Mouse (Mus musculus) testis, postnatal 10 days (tissue): Measurements from ENCODE around the gene Lrsam1.

Experiments used
- DNase-seq: peaks from one replicate; pipeline ENCODE4 v3.0.0; 2021; ENCODE audit warnings: low spot score

Gene Lrsam1

DNA sequence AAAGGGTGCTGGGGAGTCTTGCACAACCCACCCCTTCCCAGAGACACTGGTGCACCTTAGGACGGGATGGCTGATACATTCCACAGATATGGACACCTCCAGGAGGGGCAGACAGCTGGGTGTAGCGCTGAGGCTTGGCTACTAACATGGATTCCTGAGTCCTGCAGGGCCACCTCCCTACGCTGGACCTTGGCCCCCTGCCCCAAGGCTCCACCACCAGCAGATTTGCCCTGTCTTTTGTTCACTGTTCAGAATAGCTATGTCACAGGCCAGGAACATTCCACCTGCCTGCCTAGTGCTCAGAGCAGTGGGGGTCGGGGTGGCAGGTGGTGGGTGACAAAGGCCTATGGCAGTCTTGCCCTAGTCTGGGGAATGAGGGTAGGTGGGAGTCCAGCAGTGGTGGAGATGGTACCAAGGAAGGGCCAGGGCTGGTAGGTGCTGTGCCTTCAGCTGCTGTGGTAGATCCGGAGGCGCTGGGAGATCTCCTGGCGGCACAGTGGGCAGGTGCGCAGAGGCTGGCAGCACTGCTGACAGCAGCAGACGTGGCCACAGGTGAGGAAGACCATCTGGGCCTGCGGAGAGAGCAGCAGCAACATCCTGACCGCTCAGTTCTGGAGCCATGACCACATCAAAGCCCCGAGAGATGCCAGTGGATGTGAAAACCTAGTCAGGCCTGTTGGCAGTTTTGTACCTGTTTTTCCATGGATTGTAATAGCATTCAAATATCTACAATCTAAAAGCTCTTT, 34.9 kb downstream of the Lrsam1 start:
- DNase-seq = no peak

DNA sequence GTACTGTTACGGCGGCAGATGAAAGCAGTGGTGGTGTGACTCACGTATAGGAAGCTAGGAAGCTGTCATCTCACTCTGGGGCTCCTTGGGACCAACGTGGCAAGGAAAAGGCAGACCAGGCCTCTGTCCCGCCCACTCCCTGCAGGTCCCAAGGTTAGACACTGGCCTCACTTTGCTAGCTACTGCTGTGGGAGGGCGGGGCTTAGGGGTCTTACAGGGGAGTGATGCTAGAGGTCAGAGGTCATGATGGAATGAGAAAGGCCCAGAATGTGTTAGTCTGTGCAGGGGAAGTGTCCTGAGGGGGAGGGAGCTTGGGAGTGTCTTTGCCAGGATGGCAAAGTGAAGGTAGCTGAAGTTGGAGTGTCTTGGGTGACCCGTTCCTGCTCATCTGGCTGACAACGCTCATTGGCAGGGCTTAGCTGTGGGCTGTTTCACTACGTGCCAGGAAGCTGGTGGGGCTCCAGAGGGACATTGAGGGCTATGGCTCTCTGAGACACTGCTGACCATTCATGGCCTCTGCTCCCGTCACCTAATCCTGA, 37.0 kb downstream of the Lrsam1 start:
- DNase-seq = no peak

DNA sequence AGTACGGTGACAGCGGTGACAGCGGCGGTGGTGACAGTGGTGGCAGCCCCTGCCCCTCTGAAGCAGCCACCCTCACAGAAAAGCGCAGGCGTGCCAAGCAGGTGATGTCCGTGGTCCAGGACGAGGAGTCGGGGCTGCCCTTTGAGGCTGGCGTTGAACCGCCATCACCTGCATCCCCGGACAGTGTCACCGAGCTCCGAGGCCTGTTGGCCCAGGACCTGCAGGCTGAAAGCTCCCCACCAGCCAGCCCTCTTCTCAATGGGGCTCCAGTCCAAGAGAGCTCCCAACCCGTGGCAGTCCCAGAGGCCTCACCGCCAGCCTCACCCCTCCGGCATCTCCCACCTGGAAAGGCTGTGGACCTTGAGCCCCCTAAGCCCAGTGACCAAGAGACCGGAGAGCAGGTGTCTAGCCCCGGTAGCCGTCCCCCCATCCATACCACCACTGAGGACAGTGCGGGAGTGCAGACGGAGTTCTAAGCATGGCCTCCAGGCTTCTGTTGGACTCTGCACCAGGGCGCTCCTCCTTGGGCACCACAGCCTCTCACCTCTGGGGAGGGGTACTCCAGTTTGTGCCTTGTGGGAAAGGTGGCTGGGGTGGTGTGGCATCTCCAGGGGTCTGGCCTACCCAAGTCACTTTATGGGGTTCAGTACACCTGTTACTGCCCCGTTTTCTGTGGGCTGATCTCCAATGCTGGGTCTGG, 37.7 kb downstream of the Lrsam1 start:
- no peak for DNase-seq

GRCm38 (mm10) chr2:32922564-32922963, 38.9 kb downstream of the Lrsam1 start:
- no peak for DNase-seq

GRCm38 (mm10) chr2:32921801-32922380, 39.5 kb downstream of the Lrsam1 start:
- DNase-seq = no peak

DNA sequence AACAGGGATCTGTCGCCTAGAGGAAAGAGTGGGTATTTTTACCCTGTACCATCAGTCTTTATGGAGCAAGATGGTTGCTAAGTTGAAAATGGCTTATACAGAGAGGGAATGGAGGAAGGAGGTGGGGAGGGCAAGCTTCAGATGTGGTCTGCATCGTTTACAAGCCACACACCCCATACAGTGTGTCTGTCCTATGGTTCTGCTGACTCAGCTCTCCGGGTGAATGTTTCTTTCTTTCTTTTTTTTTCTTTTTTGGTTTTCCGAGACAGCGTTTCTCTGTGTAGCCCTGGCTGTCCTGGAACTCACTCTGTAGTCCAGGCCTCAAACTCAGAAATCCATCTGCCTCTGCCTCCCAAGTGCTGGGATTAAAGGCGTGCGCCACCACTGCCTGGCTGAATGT, 40.2 kb downstream of the Lrsam1 start:
- DNase-seq = no peak

- no peak for DNase-seq
These were observed 43.0 kb downstream of the Lrsam1 start for GRCm38 (mm10) chr2:32918391-32918790.

DNA sequence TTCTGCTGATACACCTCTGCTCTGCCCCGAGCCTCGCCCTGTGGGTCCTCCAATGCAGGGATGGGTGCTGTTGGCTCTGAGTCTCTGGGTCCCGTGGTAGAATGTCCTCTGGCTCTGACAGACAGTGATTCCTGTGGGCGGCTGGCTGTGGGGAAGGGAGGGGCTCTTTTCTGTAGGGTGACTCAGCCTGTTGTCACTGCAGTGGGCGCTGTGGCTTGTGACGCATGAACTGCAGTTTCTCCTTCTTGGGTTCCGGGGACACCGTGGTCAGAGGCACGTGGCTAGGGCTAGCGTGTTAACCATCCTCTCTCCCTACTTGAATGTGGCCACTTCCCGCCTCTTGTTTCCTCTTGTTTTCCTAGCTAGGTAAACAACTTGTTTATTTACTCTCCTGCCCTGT, 43.9 kb downstream of the Lrsam1 start:
- no peak for DNase-seq

DNA sequence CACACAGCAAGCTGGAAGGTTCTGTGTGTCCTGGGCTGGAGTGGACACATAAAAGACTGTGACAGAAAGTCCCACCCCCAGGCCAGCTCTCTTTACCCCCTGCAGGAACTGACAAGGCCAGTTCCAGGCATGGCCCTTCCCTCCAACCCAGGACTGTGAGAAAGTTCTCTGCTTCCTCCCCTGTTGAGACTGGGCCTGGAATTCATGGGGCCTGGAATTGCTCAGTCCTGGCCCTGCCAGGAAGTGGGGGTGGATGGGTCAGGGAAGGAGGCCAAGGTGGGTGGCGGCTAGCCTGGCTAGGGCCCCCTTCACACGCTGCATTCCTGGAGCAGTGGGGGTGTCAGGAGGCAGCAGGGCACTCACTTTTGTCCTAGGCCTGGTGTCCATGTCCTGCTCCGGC, 46.5 kb downstream of the Lrsam1 start:
- DNase-seq = peak; percentile 72

DNA sequence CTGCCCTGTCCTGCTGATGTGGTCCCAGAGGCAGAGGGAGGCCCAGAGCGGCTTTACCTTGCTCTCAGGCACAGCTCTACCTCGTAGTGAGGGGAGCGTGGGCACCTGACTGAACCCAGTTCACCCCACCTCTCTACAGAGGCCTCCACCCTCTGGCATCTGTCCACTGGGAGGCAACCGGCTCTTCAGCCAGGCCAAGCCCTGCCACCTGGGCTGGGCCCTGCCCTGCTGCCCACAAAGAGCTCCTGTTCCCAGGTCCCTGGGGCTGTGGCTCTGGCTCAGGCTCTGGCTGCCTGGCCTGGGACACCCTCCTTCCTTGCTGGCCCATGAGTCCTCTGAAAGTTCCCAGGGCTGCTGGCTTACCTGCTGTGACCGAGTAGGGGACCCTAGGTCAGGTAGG, 47.1 kb downstream of the Lrsam1 start:
- no peak for DNase-seq

DNA sequence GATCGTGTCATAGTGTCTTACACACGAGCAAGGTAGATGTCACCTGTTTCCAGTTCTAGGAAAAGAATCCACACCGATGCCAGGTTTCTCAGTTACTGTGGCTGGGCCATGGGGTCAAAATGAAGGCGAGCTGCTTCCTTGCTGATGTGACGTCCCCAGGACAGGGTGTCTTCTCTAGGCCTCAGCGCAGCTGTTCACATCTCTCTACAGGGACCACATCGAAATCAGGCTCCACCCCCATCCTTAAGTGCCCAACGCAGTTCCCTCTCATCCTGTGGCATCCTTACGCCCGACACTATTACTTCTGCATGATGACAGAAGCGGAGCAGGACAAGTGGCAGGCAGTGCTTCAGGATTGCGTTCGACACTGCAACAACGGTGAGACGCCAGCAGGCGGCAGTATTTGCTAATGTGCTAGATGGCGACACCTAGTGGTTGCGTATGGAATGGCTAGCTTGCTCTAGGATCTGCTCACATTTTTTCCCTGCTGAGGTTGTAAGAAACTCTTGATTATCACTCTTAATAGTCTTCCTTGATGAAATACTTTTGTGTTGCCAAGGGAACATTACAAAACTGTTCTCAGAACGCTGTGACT, 49.1 kb downstream of the Lrsam1 start:
- DNase-seq = peak; percentile 91

DNA sequence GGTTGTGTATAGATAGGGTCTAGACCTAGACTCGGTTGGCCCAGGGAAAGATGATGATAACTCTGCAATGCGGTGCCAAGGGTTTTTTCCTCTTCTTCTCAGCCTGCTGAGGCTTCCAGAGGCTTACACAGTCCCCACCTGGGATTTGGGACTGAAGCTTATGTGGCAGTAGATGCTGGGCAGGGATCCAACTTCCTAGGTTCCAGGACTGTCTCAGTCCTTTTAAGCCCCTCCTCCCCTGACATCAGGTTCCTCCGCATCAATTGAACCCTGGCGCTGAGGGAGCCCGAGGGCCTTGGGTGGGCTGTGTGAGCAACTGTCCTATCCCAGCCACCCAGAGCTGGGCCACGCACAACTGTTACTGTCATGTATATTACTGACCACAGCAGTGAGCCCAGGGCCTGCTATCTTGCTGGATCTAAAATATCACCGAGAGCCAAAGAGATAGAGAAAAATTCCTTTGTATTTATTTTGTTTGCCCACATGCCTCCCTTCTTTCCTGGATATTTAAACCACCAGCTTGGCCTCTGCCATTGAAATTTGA, 49.7 kb downstream of the Lrsam1 start:
- no peak for DNase-seq

DNA sequence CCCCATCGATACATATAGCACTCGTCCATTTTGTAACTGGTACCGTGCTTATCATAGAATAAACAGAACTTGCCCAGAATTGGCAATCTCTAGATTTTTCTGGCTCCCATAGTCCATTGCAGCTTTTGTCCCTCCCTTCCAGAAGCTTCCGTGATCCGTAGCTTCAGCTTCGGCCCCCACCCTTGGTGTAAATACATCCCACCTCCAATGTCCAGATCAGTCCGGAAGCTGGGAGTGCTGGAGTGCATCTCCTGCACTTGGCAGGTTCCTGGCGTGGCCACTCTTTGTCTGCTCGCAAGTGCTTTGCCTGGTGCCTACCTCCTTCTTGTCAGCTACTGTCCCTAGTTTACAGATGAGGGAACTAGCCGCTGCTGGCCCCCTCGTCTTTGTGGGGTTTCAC, 52.6 kb downstream of the Lrsam1 start:
- no peak for DNase-seq

- peak; percentile 69 for DNase-seq
These were observed 53.1 kb downstream of the Lrsam1 start for GRCm38 (mm10) chr2:32908272-32908671.

DNA sequence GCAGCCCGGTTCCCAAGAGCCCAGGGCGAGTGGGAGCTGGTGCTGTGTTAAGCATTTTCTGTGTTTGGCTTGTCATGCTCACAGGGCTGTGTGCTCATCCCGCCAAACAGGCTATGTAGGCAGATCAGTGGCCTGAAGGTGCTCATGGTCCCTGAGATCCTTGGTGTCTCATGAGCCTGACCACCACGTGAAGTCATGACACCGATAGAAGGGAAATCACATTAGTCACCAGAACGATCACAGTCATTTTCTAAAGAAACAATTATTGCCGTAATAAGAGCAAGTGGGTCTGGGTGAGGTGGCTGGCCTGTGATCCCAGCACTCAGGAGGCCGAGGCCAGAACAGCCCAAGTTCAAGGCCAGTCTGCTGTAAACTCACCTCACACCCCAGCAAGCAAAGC, 54.0 kb downstream of the Lrsam1 start:
- no peak for DNase-seq

GRCm38 (mm10) chr2:32905297-32905696, 56.1 kb downstream of the Lrsam1 start:
- no peak for DNase-seq

GRCm38 (mm10) chr2:32904637-32905036, 56.8 kb downstream of the Lrsam1 start:
- DNase-seq = no peak

DNA sequence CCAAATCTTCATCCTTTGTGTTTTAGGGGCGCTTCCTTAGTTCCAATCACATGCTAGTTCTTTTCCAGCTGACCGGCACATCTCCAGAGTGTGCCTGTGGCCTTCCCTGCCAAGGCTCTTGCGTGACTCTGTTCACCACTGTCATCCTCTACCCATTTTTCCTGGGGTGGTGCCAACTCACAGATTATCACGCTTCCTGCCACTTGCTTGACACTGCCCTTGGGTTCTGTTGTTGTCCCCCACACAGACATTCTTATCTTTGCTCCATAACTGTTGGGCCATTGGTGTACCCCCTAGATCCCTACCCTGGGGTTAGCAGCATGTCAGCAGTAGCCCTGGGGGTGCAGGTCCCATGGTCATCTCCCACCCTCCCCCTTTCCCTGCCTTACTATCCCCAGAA, 57.9 kb downstream of the Lrsam1 start:
- no peak for DNase-seq

DNA sequence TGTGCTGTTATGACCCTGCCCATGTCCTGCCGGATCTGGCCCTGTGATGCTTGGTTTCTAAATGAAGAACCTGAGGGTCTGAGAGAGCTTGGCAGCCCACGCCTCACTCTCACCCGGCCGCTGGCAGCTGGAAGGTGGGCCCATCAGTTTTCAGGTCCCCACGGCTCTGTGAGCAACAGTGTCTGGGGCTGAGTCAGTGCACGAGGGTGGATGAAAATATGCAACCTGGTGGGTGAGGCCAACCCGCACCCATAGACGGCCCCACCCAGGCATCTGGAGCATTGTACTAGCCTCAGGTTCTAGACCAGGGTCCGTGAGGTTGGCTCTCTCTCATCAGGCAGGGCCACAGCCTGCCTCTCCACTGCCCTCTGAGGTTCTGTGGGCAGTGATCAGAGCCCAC, 59.3 kb downstream of the Lrsam1 start:
- no peak for DNase-seq

- no peak for DNase-seq
These were observed 62.4 kb downstream of the Lrsam1 start for GRCm38 (mm10) chr2:32898983-32899382.

- no peak for DNase-seq
These were observed 64.8 kb downstream of the Lrsam1 start for GRCm38 (mm10) chr2:32896507-32897147.

DNA sequence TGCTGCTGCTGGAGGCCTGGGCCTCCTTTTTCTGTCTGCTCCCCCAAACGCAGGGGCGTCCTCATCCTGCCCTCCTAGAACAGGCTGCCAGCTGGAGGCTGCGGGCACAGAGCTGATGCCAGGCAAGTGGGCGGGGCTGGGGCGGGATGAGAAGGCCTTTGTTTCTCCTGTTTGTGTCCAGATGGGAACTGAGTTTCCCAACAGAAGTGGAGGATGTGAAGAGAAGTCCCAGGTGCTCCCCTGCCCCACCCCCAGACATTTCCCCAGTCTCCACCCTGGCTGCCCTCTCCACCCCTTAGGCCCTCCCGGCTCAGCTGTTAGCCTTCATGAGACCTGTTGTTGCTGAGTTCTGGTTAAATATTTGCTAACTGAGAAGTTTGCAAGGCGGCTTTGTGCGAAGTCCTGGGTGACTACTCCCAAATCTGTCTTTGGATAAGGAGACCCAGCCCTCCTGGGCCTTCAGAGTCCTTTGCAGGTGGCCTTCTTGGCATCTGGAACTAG, 65.8 kb downstream of the Lrsam1 start:
- DNase-seq = no peak
